Mouse (Mus musculus) adrenal gland, adult 18-20 months (tissue): ENCODE measurements around the gene Agap1. TPM values are rescaled to one million over a fixed set of nuclear protein-coding genes. Genes with fewer than 3 reads are reported as not detected.

Experiments used
- DNase-seq, 2 experiments: peaks; one replicate each; pipeline ENCODE4 v3.0.0; 2021 to 2022; ENCODE audit warnings: low spot score in 2 of 2
- total RNA-seq, 2 experiments: library from RNA; stranded (reverse); gene quantifications; 1 replicate in 1 of 2; 2 replicates in 1 of 2; pipeline ENCODE4 v1.2.3; 2021

Gene Agap1
- total RNA-seq, 2 experiments from 2014 or later, result 44.7 to 59.1 TPM

DNA sequence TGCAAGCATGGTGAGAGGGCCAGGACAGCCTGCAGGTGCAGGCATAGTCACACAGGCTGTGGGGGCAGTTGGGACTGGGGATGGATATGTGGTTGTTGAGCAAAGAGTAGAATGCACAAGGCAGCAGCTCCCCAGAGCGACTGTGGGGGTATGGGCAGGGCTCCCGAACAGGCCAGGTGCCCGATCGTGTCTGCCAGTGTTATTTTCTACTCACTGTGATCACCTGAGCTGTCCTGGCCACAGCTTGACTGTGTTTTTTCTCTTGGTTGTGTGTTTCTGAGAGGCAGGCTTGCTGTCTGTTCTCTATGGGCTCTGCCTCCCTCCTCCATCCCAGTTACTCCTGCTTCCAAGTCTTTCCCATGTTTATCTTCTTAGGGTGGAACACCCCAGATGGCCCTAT is 154.2 kb downstream of the Agap1 start:
- DNase-seq, result no peak

DNA sequence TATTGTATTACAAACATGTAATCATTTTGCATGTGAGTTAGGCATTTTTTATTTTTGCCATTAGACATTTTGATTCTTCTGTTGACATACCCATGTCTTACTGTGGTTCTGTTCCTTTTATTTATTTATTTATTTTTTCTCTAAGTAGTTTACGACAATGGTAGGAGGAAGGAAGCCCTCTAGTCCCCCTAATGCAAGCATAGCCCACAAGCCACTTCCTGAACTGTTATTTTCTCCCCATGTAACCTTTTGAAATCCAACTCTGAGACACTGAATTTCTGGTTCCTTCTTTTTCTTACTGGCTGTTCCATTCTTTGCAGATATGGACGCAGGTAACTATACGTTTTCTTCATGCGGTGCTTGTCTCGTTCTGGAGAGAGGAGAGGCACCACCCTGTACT is 155.4 kb downstream of the Agap1 start:
- DNase-seq, result no peak

DNA sequence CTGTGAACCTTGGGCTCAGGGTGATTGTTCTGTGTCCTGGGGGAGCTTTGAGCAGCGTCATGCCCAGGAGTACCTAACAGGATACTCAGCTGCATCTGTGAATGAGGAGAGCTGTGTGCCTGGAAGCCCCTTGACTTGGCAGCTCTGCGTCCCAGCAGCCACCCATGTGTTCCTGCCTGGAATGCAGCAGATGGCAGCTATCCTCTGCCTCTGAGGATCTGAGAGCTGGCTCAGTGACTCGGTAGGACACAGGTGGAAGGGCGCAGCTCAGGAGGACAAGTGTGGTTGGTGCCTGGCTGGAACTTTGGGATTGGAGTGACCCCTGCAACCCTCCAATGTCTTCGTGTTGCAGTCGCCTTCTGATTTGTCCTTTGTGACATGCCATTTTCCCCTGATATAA is 156.9 kb downstream of the Agap1 start:
- DNase-seq, result no peak

DNA sequence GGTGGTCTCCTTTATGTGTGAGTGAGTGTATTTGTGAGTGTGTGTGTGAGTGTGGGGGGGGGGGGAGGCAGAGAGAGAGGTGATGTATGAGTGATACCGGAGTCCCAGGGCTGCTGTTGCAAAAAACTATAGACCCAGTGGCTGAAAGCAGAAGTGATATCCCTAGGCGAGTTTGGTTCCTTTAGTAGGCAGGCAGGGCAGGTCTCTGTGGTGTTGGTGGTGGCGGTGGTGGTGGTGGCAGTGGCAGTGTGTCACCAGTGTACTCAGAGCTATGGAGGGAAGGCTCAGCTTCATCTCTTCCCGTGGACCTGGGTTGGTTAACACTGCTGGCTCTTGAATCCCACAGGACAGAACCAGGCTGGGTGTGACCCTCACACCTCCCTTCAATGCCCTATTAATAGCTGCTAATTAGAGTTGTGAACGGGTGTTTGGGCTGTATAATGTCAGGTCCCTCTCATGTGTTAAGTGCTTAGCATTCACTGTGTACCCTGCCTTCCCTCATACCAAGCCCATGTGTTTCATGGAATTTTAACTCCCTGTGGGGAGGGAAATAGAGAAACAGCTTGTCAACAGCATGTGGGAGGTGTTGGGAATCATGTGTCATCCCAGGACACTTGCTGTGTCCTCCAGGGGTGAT is 158.7 kb downstream of the Agap1 start:
- no peak for DNase-seq

DNA sequence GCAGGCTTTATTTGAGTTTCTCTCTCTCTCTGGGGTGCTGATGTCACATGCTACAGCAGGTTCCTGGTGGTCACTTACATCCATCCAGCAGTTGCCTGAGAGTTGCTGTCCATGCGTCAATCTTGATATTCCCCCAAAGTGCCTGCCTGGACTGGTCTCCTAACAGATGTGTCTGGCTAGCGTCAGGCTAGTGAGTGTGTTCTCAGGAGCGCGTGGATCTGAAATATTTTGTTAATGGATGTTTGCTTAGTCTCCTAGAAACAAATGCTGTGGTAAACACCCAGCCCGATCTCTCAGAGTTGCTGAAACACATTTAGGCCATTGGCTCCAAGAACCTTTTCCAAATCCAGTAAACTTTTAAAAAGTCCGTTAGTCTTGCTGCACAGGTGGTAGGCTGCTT is 161.9 kb downstream of the Agap1 start:
- no peak for DNase-seq

DNA sequence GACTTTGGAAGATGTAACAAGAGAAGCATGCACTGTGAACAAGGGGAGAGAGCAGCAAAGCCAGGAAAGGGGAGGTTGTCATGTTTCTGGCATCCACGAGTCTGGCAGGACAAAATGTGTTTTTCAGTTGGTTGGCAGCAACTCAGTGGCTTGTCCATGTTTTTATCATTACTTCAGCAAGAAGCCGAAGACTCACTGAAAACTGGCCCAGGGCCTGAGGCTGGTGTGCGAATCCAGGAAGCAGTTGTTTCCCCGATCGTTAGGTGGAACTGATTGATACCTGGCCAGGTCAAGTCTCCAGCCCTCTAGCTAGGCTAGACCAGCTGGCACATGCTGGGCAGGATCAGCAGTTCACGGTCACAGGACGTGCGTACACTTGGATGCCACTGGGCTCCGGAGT is 162.7 kb downstream of the Agap1 start:
- no peak for DNase-seq

DNA sequence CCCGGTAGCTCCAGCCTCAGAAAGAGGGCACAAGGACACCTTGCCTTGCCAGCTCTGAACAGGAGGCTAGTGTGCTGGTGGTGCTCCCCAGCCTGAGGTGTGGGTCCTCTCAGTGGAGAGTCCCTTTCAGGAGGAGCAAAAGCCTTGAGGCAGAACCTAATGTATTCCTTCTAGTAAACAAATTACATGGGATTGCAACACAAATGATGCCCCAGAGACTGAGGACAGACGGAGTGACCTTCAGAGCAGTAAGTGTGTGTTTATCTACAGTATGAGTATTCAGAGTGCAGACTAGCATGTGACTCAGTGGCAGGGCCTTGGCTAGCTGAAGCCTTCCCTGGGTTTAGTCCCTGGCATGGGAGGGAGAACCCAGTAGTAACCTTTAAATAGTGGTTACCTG is 165.4 kb downstream of the Agap1 start:
- DNase-seq, result peak in 1 of 2 experiments; percentile 31

DNA sequence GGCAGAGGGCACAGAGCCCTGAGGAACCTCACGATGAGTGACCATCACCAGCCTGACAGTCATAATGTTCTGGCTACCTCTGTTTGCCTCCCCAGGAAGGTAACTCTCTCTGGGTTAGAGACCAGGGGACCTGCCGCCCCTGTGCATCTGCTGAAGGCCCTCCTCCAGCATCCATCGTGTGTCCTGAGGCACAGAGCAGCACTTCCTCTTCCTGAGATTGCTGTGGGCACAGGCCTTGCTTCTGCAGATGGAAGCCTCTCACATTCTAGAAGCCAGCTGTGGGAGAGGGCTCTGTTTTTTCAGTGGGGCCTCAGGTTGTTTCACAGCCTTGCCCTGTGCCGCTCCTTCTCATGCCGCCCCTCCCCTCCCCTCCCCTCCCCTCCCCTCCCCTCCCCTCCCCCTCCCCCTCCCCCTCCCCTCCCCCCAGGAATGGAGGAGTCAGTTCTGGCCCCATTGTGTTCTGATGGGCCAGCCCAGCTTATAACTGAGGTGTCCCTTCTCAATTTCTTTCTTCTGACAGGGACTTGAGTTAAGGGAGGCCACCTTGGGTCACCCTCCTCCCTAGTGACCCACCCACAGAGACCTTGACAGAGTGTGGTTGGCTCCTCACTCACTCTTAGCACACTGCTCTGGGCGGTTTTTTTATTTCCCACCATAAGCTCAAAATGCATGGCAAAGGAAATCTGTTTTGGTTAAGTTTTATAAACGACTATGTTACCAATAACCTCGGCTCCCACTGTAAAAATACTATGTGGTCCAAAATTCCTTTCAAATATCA is 166.6 kb downstream of the Agap1 start:
- no peak for DNase-seq

DNA sequence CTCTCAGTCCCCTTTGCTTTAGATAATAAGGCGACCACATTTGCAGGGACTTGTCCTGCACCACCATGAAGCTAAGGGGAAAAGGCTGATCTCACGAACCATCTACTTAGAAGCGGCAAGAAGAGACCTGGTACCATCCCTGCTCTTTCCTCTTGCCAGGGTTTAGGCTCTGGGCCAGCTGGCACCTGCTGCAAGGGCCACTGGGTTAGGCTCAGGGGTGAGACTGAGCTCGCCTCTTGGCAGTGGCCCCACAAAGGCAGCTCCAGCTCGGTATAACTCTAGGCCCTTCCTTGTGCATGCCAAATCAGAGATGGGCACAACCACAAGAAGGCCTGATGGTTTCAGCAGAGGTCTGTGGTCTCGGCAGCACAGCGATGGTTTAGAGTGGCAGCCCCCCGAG is 167.3 kb downstream of the Agap1 start:
- DNase-seq, result peak; percentile 49 to 59

DNA sequence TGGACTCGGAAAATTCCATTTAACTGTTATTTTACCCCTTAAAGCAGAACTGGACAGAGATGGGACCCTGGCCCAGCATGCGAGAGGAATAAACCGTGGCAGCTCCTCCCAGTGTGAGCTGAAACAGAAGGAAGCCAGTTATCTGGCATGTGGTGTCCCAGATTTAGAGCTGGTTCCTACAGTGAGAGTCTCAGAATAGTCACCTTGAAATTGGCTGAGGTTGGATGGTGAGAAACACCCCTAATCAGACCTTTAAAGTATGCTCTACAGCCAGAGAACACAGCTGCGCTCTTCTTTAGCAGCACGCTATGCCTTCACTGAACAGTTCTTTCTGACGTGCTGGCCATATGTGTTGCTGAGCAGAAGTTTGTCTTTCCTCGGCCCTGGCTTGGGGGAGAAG is 168.2 kb downstream of the Agap1 start:
- DNase-seq, result no peak

DNA sequence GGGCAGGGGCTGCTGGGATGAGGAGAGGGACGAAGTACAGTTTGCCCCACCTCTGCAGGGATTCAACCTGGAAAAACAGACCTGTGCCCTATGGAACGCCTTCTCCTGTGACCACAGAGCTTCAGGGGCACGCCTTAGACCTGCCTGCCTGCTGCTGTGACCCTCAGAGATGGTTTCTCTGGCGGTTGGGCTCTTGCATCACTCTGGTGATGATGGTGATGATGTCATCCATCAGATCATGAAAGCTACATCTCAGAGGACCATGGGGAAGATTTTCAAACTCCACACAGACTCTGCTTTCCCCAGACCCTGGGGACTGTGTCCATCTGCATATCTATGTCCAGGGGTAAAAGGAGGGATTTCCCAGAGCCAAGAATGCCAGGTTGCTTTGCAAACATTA is 170.7 kb downstream of the Agap1 start:
- no peak for DNase-seq

DNA sequence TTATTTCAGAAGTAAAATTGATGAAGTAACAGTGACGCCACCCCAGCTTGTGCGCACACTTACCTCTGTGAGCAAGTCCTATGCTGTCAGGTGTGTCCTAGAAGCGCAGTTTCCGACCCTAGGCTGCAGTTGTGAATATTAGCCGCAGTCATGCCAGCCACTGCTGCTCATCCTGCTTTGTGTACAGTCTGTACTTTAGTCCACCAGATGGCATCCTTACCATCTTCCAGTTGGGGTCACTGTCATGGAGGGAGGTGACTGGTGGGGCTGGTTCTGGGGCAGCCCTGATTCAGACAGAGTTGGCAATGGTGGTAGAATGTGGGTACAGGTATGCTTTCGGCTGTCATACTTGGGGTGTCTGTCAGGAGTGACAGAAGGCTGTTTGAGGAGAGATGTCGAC is 171.4 kb downstream of the Agap1 start:
- DNase-seq, result no peak

DNA sequence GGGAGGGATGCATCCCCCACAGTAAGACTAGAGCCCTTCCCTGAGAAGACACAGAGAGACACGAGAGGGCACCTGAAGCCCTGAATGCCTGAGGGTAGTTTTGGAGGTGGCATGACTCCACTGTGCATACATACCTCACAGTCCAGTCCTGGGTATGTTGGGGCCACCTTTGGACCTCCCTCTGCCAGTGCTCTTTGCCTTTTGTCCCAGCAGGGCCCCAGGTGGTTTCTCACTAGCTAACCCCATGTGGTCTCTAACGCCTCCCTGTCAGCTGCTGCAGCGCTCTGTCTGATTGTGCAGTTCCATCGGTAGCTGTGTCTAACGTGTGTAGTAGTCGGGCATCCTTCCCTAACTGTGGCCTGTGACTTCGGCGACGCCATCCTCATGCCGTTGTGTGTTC is 172.3 kb downstream of the Agap1 start:
- DNase-seq, result no peak

DNA sequence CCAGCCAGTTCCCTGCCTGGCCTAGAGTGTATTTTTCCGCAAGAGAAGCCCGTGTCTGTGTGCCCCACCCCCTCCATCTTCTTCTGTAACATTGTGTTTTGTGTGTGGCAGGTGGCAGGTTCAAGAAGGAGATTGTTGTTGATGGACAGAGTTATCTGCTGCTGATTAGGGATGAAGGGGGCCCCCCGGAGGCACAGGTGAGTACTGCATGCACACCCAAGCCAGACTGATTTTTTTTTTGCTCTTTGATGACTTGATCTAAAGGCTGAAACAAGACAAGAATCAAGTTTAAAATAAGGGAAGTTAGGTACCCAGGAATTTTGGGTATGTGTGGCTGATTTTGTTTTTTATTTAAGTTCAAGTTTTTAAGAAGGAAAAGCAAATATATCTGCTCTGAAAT is 173.0 kb downstream of the Agap1 start:
- DNase-seq, result peak in 1 of 2 experiments; percentile 35

DNA sequence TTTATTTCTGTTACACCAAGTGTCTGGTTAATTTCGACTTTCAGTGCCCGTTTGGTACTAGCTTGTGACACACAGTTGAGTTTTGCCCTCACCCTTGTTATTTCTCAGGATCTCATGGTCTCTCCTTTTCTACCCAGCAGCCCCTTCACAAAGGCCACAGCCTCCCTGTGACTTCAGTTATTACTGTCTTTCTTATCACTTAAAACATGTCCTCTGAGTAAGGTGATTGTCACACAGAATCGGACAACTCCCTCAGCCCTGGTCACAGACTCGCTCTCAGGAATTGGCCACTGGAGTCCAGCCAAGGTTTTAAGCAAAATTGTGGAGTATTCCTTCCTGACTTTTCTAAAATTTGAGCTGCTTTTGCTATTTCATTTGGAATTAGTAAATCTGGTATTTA is 176.2 kb downstream of the Agap1 start:
- DNase-seq, result no peak

DNA sequence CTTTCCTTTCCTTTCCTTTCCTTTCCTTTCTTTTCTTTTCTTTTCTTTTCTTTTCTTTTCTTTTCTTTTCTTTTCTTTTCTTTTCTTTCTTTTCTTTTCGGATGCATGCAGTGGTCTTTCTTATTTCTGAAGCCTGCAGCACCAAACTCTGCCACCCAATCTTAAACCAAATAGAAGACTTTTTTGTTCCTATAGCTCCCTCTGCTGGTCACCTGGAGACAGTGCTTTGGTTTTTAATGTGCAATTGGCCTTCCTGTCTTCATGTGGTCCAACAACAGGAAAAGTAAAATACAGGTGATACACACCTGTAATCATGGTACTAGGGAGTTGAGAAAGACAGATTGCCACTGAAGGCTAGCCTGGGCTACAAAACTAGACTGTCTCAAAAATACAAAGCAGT is 177.1 kb downstream of the Agap1 start:
- DNase-seq, result no peak

DNA sequence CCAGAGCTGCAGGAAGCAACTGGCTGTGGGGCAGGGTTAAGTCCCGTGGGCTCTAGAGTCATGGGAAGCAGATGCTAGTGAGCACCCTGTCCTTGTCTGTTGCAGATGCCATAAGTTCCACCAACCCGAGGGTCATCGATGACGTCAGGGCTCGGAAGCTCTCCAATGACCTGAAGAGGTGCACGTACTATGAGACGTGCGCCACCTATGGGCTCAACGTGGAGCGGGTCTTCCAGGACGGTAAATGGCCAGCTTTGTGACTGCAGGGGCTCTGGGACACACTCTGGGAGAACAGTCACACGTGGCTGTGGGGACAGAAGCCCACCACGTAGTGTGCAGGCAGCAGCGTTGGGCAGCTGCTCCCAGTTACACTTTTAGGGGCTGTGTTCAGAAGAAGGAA is 179.4 kb downstream of the Agap1 start:
- DNase-seq, result no peak

DNA sequence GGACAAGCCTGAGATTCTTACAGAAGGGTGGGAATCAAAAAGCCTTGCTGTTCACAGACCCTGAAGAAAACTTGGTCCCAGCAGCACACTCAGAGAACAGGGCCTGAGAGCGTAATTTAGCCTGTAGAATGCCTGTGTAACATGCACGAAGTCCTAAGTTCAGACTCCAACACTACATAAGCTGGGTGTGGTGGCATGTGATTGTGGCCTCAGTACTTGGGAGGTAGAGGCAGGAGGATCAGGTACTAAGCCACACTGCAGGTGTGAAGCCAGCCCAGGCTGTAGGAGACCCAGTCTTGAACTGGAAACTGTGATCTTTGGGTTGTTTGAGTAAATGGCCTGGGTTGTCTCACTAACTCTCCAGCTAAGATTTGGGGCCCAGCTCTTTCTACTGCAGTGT is 180.5 kb downstream of the Agap1 start:
- no peak for DNase-seq

DNA sequence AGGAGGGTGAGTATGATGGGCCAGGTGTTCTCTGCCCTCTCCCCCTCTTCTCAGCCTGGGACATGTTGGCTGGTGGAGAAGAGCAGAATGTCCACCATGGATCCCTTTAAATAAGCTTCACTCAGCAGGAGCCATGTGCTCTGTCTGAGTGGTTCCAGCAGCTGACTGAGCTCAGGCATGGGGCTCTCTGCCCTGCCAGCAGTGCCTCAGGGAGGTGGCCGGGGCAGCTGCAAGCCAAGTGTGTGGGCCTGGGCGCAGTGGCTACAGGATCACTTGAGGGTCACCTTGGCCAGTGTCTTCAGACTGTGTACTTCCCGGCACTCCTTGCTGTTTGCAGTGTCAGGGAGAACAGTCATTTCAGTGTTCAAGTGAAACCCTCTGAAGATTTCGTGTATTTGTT is 183.1 kb downstream of the Agap1 start:
- DNase-seq, result no peak

DNA sequence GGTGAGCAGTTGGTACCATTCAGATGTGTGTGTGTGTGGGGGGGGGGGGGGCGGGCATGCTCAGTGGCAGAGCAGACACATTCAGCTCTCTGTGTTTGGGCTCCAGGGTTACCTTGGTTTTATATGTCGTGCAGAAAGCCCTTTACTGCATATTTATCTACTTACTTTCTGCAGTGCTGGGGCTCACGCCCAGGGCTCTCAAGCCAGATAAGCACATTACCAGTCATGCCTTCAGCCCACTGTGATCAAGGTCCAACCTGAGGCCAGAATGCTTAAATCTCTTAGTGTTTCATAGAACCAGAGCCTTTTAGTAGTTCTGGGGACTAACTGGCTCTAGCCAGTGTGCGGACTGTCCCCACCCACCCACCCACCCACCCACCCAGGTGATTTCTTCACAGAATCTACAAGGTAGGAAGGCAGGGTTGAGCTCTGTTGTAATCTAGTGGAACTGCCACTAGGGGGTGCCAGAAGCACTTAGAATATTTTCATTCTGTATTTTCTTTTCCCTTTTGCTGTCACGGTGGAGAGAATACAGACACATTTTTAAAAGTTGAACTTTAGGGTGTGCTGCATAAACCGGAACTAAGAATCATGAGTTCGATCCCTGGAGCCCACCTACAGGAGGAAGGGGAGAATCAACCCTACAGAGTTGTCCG is 189.0 kb downstream of the Agap1 start:
- DNase-seq, result peak in 1 of 2 experiments; percentile 34

DNA sequence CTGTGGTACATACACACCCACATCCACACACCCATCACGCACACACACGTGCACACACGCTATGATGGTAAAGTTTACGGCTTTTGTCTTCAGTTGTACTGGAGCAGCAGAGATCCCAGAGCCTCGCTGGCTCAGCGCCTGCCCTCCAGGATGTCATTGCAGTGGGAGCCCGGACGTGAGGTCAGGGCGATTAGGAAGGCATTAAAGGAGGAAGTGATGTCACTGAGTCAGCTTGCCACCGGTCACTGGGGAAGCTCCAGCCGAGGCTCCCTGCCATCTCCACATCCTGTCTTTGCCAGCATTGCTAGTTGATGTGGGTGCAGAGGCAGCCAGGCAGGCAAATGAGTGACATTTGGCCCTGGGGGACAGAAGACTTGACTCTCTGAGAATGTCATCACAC is 189.5 kb downstream of the Agap1 start:
- peak; percentile 30 to 53 for DNase-seq

DNA sequence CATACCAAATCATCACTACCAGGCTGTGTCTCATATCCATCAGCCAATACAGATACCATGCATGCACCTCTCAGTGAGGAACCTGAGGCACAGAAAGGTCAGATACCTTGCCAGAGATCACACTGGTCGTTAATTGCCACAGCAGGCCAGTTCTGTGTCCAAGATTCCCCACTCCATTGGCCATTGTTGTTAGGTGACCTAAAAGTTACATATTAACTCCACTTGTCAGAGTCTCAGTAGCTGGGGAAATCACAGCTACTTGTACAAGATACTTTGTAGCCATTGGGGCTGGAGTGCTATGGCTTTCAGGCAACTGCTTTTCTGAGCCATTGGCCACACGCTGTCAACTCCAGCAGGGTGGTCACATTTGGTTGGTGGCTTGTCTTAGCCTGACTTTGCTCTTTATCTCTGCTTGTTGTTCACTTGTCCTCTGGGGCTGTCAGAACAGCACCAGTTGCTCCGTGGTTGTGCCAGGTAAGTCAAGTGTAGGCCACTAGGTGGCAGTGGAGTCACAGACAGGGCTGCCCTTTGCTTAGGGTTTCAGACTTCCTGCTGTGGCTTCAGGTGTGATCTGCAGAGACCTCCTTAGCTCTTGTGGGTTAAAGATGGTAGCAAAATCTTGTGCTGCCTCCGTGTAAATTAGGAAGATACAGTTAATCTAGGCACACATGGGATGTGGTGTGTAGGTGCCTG is 191.9 kb downstream of the Agap1 start:
- peak; percentile 63 to 70 for DNase-seq
